Mouse (Mus musculus) WW6 (cell line): ENCODE results near the gene Fbxl3.
A peak's percentile ranks its signal among the peaks of the same experiment; 100 is the strongest.

Experiments used
- DNase-seq: peaks from one replicate; pipeline ENCODE4 v3.0.0-alpha.2; 2013; ENCODE audit warnings: low read depth, low spot score

The Fbxl3 gene

DNA sequence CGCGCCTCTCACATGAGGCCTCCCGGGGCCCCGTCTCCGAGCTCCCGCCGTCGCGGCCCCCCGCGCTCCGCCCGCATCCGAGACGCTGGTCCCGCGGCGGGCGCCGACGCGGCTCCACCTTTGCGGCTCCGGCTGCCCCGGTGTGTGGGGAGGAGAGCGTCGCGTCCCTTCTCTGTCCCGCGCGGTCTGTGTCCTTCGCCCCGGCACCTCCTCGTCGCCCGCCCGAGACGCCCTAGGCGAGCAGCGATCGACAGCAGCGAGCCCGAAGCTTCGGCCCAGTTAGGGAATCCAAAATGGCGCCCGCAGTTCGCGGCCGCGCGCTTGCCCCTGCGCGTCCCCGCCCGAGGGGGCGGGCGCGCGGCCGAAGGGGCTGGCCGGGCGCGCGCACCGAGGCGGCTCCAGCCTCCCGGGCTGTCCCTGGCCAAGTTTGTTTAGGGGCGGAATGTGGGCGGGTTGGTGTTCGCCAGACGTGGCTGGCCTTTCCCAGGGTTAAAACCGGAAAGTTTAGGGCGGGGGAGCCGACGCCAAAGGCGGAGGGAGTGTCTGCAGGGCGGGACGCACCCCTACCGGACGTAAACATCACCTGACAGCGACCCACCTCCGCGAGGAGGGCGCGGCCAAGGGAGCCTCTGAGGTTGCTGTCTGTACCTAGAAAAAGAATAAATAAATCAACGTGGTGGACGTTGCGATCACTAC lies at the start of gene Fbxl3:
TSS of gene Fbxl3 (minus strand) at position 329 of the 696 bp plus-strand sequence.
- DNase-seq, result peak; percentile 85

DNA sequence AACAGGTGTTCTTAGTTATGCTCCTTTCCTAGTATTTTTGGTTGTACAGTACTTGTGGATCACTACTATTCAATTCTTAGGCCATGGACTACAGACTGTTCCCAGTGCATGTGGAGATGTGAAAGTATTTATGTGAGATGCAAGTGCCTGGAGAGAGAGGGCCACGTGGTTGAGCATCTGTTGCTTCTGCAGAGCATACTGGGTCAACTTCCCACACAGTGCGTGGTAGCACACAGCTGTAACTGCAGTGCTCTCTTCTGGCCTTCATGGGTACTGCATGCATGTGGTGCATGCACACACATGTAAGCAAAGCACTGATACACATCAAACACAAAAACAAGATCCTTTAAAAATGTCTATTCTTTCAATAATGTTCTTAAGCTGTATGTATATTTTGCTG lies 32.6 kb upstream of the Fbxl3 start:
- peak; percentile 39 for DNase-seq

DNA sequence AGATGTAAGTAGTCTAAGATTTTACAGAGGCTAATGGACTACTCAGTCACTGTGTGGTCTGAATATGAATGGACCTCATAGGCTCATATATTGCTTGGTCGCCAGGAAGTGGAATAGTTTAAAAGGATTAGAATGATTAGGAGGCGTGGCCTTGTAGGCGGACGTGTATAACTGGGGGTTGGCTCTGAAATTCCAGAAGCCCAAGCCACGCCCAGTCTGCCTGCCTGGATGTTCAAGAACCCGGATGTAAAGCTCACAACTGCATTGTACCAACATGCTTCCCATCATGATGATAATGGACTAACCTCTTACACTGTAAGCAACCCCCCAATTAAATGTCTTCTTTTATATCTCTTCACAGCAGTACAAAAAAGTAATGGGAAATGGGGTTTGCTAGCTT lies 26.4 kb upstream of the Fbxl3 start:
- DNase-seq, result no peak

DNA sequence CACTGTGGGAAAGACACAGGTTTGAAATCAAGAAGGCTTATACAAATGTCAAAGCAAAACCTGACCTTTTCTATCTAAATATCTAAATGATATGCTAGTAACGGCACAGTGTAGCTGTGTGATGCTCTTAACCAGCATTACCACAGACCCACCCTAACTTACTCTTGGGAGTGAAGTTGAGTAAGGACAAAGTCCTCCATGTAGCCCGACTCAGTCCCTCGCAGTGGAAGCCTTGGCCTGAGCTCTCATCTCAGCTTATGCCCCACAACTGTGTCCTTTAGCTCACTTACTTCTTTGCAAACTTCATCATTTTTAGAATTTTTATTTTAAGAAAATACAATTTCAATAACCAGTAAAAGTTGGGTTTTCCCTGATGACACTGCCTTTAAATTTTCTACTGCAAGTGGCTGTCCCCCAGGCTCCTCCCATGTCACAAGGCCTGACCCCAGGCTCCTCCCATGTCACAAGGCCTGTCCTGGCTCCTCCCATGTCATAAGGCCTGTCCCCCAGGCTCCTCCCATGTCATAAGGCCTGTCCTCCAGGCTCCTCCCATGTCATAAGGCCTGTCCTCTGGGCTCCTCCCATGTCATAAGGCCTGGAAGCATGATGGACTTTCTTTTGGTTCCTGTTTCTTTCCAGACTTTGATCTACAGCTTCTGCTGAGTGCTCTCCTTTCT lies 15.8 kb upstream of the Fbxl3 start:
- DNase-seq, result no peak

DNA sequence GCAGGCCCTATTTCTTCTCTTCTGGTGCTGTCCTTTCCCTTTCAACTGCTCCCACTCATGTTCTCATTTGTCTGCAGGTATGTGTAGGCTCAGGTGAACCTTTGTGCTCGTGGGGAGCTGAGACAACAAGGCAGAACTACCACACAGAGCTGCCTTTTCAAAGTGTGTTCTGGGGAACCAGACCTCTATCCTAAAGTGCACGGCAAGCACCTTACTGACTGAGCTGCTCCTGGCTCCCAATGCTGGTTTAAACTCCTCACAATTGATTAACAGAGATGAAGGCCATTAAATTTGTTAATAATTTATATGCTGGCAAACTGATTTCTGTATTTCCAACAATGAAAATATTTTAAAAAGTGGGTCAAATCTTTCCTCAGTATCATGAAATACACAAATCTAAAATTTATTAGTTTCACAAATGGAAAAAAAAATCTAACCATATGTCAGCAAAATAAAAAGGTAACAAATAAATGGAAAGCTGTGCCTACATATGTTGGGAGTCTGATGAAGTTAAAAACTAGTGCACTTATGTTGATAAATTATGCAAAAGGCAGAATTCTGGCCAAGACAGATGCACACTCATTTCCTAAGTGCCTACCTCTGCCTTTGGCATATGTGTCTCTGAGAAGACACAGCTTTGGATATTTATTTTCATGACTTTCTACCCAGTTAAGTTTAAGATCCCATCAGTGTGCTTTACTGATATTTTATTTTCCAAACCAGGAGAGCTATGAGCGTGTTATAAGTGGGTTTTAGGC lies 13.4 kb upstream of the Fbxl3 start:
- DNase-seq, result no peak

DNA sequence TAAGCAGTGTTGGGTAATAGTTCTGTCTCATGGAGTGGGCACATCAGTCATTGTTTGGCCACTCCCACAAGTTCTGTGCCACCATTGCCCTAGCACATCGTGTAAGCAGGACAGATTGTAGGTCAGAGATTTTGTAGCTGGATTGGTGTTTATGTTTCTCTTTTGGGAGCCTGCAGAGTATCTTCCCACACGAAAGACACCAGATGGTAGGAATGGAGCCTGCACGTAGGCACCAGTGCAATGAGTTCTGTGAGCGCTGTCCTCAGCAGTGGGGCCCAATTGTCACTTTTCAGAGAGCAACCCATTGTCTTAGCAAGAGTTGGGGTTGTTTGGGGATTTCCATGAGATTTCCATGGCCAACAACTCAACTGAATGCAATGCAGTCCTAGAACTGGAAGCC lies 10.6 kb upstream of the Fbxl3 start:
- no peak for DNase-seq

DNA sequence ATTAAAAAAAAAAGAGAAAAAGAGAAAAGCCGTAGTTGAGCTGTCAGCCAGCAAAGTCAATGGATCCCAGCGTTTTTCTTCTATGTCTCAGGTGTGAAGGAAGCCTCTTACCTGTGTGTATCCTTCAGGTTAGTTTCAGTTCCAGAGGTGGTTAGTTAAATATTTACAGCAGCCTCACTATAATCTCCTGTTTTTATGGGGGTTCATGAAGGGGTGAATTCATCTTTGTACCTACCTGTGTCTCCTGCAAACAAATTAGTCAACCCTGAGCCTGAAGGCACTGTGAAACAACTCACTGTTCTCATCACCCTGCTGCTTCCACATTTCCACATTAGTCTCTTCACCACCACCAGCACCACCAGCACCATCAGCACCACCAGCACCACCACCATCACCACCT lies 6.9 kb upstream of the Fbxl3 start:
- DNase-seq, result no peak

DNA sequence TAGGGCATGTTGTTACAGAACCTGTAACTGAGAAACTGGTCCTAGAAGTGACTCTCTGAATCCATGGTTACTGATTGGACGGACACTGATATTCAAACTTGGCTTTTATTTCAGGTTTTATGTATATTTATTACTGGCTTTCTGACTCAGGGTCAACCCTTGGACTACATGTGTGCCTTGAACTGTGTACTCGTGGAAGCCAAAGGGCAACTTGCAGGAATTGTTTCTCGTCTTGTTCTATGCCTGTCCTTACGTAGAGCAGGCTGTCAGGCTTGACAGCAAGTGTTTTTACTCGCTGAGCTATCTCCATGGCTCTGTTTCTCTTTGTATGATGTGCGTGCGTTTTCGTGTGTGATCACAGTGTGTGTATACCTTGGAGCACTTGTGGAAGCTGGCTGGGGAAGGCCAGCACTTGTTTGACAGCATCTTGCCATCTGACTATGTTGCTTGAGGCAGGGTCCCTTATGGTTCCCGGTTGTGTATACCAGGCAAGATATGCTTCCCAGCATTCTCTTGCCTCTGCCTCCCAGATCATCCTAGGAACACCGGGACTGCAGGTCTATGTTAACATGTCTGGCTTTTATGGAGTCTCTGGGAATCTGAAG lies 3.5 kb upstream of the Fbxl3 start:
- DNase-seq, result no peak

DNA sequence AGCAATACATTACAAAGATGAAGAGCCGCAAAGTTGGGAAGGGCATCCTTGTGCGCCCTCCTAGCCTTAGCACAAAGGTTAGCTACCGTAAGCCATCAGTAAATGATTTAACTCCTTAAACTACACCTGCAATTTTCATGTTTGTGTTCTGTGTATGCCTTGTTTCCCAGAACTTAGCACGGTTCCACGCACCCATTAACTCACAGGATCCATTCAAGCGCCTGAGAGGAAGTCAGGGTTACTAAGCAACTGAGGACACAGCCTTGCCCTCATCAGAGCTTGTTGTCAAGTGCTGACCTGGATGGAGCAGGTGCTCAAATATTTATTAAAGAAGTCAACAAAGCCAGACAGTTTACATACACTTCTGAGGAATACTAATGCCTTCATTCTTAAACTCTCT lies 2.9 kb upstream of the Fbxl3 start:
- DNase-seq, result no peak

DNA sequence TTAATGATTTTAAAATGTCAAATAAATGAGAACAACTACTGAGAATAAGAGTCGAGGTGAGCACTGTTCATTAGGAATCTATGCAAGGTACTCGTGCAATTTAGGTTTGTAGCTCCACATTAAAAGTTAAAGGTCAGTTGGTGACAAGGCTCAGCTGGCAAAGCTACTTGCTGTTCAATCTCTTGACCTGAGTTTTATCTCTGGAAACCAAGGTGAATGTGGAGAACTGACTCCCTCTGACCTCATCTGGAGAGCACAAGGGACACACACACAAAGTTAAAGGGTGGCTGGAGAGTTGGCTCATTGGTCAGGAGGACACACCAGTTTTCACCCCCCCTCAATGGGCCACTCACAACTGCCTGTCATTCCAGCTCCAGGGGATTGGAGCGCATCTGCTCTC lies 1.8 kb upstream of the Fbxl3 start:
- DNase-seq, result no peak

DNA sequence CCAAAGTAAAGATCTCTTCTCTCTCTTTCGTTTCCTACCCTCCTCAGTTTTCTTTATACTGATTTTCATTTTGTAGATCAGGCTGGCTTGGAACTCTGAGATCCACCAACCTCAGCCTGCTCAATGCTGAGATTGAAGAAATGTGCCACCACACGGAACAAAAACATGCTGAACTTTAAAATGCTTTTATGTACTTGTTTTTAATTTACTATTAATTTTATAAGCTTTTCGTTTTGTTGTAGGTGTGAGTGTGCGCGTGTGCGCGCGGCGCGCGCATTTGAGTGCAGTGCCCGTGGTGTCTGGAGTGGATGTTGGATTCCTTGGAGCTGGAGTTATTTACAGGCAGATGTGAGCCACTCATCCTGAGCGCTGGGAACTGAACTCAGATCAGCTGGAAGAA lies 930 bp upstream of the Fbxl3 start:
- no peak for DNase-seq

DNA sequence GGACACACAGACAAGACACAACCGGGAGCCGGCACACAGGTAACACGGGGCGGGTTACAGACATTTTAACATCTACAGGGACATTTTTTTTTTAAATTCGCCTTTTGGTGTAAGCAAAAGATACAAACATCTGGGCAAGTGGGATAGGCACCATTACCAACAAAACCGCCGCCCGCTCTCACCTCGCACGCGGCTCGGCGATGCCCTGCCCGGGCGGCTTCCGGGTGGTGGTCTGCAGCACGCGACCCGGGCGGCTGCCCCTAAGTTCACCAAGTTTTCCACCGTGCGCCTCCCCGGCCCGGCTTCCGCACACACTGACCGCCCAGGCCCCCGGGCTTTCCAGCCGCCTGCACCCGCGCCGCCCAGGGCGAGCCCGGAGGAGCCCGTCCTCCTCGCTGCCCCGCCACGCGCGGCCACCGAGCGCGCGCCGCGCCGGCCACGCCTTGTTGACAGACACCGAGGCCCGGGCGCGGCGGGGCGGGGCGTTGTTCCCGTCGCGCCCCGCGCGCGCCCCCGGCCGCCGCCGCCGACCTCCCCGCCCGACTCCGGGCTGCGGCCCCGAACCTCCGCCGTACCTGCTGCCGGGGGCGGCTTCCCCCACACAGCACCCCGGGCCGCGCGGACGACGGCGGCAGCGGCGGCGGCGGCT lies 655 bp downstream of the Fbxl3 start:
- DNase-seq, result no peak

DNA sequence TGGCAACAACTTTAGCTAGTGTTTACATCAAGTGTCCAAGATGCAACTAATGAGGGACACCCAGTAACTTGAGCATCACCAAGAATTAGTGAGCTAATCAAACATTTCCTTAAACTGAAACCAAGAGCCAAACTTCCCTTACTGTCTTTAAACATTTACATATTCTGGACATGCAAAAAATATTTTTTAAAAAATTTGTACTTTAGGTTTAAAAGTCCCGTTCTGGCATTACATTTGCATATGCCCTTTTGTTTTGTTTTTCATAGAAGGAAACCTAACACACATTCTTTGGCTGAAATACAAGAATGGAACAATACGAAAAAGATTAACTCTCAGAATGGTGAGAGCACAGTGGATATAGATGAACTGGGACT lies 1.2 kb downstream of the Fbxl3 start:
- no peak for DNase-seq

DNA sequence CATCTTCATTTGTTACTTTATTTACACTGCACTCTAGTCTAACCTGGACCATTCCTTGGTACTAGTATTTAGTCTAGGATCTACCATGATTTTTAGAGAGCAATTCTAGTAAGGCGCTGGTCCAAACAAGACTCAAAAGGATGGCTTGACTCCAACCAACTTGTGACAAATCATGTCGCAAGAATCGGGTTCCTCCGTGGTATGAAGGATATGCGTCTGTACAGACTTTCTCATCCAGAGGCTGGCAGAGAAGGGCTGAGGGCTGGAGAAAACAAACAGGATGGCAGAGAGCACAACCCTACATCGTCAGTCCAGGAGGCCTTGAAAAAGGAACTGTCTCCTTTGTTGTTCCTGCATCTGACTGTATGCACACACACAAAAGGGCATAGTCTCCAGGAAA lies 2.7 kb downstream of the Fbxl3 start:
- no peak for DNase-seq

DNA sequence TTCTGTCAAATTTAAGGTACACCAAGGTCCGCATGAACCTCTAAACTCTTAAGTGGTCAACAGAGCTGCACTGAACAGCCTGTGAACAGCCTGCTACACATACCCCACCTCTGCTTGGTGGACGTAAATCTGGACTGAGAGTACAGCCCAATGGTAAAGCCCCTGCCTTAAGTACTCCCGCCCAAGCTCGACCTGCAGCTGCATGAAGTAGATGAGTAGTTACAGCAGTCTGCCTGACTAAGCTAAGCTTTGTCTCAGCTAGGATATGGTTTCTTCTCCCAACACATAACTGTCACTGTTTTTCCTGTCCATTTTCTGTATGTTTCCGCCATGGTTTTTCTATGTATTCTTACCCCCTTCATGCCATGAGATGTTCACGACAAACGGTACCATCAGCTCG lies 3.5 kb downstream of the Fbxl3 start:
- DNase-seq, result no peak

DNA sequence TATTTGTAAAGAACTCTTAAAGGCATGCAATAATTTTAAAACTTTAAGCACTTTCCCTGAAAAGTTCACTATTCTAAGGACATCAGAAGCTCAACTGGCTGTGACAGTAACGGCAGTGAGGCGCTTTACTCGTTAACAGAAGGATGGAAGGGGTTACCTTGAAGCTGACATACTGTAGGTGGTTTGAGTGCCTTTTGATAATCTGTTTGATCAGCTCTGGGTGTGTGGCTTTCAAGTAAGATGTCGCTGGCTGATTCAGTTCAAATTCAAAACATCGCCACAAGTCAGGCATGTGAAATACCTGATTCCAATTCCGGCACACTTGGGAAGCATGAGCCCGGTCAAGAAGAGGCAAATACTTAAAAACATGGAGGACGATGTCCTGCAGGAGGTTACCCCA lies 4.3 kb downstream of the Fbxl3 start:
- DNase-seq, result no peak

DNA sequence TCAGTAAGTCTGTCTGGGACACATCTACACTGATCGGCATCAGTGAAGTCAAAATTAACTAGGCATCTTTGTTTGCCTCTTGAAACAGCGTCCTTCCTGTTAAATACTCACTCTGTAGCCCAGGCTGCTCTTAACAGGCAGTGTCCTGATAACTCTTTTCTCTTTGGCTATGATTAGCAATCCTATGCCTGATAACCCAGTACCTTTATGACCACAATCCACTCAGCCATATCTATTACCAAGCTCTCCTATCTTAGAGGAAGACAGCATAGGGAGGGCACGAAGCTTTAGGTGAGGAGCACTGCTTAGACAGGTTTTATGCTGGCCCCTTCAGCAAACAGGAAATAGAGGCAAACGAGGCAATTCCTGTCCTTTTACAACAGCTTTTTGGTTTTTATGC lies 5.7 kb downstream of the Fbxl3 start:
- DNase-seq, result no peak

DNA sequence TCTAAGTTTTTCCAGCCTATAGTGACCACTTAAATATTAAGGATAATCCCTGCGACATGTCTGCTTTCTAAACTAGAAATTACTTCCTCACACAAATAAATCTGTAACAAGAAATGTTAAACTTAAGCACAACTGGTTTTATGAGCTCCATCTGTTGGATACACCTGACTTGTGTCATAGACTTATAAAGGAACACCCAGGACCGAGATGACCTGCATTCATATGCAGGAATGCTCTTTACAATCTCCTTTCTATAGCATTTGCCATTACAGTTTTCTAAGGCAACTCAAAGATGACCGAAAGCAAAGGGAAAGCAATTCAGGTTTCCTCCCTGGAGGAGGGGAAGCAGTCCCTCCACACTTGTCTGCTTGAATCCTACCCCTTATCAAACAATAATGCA lies 6.1 kb downstream of the Fbxl3 start:
- DNase-seq, result no peak

DNA sequence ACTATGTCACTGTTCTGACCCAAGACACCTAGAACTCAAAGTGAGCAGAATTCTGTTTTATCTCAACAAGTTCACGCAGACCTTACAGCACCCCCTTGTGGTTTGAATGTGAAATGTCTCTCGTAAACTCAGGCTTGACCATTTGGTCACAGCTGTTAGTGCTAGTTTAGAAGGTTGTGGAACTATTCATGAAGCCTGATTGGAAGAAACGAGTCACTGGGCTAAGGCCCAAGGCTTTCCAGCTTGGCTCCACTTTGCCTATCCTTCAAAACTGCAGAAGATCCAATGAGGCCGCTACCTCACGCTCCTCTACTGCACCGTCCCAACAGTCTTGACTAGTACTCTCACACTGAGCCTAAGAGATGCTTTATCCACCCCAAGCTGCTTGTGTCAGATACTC lies 10.7 kb downstream of the Fbxl3 start:
- DNase-seq, result no peak

DNA sequence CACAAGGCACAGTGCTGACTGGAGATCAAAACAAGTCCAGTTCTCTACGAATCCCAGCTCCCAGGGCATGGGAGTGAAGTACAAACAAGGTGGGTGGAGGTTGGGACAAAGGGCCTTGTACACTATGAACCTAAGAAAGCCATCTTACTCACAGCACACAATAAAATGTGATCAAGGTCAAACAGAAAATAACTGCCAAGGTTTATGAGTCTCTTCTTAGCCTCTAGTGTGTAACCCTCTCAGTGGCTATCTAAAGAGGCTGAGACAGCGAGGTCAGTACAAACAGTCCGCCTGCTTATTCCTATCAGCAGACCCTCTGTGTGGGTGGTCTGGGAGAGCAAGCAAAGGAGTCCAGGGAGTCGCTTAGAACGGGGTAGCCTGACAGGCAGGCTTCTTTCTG lies 11.5 kb downstream of the Fbxl3 start:
- DNase-seq, result no peak

DNA sequence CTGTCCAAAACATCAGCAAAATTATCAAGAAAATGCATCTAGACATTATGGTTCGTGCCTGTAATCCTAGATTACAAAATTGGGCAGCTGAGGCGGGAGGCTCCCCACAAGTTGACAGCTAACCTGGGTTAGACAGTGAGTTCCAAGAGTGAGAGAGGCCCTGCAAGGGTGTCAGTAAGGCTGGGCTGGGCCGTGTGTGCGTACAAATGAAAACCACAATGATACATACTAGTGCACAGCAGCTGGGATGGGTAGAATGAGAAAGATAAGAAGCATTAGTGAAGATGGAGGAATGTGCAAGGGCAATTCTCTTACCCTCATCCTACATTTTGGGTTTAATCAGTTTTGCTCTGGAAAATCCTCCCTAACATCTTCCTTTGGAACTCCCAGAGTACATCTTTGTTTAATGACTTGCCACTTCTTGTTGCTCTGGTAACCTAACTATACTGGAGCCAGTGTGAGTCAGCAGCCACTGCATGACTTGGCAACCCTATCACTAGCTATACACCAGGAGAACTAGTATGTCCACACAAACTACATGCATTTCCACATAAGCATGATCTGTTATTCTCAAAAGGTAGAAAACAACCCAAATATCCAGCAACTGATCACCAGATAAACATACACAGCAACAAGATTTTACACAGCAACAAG lies 12.6 kb downstream of the Fbxl3 start:
- no peak for DNase-seq
